Mouse (Mus musculus) kidney, postnatal 36 days (tissue): ENCODE data around the gene Banp.
A peak's percentile ranks its signal among the peaks of the same experiment; 100 is the strongest.

ENCODE experiments used
- DNase-seq, 2 experiments: peaks; one replicate each; pipeline ENCODE4 v3.0.0; 2021 to 2022; ENCODE audit warnings: mixed read lengths in 2 of 2

The Banp gene

GRCm38 (mm10) chr8:122069281-122069680 lies 119.7 kb downstream of the Banp start:
- DNase-seq: no peak

GRCm38 (mm10) chr8:122071193-122071592 lies 121.6 kb downstream of the Banp start:
- peak; percentile 42 to 59 for DNase-seq

- DNase-seq: no peak
Observed at GRCm38 (mm10) chr8:122073964-122074363, 124.4 kb downstream of the Banp start.

GRCm38 (mm10) chr8:122074442-122074841 lies 124.9 kb downstream of the Banp start:
- DNase-seq: no peak

- DNase-seq: no peak
Observed at GRCm38 (mm10) chr8:122074977-122075376, 125.4 kb downstream of the Banp start.

- no peak for DNase-seq
Observed at GRCm38 (mm10) chr8:122076183-122076842, 126.8 kb downstream of the Banp start.

GRCm38 (mm10) chr8:122078321-122078720 lies 128.8 kb downstream of the Banp start:
- no peak for DNase-seq
